Mouse (Mus musculus): ENCODE measurements around the gene Cyp2a22.
"Not testable (repeated sequence)": the region's sequence is repeated elsewhere in the genome, so short reads cannot be mapped to it uniquely, and the experiment has no call there.

Gene Cyp2a22

DNA sequence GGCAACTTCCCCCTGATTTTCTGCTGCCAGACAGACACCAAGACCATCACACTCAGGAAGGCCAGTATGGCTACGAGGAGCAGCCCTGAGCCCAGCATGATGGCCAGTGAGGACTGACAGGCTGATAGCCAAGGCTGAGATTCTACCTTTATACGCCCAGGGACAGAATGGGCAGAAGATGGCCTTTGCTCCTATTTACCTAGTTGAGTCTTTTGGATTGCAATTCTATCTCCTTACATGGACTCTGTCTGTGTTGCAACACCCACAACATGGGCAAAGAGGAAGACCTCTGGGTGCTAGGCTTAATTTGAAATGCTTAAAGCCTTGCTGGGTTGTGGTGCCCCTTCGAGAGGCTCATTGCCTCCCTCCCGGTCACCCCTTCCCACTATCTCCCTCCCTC, at the start of gene Cyp2a22:
Gene Cyp2a22, minus strand, starts transcription at position 123 of the 400 bp plus-strand sequence.
- DNase-seq (ENCODE audit: low read depth, low spot score) = no peak

DNA sequence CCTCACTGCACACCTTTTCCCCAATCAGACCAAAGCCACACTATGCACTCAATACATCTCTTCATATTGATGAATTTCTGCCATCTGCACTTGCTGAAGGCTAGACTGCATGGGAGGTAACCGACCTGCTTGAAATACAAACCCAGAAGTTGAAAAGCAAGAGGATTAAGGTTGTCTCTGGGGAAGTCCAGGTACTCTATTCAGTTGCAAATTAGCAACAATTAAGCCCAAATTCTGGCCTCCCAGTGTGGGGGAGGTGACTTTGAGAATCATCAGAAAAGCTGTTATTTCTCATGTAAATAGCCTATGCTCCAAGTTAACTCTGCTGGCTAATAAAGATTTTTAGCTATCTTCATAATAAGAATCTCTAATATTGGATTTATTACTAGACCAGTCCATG, 44.0 kb upstream of the Cyp2a22 start:
- not testable (repeated sequence) for DNase-seq (ENCODE audit: low read depth, low spot score)

DNA sequence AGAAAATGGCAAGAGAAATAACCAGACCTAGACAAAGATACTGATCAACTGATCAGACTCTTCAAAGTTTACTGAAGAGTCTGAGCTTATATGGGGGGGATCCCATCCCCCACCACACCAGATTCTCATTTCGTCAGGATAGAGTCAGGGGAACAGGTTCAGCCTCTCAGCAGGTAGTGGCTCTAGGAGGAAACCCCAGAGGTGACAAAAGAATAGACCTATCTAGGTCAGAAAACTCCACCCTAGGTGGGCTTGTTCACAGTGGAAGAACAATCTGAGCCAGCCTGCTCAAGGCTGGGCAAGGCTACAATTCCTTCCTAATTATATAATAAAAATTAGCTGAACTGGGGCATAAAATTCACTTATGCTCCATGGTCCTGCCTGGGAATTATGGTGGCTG, 43.4 kb upstream of the Cyp2a22 start:
- no peak for DNase-seq (ENCODE audit: low read depth, low spot score)

DNA sequence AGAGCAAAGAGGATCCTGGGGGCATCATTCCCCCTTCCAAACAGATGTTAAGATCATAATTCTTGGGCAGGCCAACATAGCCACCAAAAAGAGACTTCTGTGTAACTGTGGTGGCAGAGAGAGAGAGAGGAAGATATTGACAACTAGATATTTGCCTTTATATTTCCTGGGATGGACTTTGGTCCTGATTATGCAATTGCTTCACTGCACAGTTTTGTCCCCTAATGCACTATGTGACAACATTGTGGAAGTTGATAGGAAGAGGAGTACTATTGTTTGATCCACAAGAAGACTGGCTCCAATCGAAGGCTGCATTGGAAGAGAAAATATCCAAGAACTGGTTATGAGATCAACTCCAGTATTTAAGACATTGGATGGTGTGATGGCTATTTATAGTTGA, 42.8 kb upstream of the Cyp2a22 start:
- DNase-seq (ENCODE audit: low read depth, low spot score) = not testable (repeated sequence)

DNA sequence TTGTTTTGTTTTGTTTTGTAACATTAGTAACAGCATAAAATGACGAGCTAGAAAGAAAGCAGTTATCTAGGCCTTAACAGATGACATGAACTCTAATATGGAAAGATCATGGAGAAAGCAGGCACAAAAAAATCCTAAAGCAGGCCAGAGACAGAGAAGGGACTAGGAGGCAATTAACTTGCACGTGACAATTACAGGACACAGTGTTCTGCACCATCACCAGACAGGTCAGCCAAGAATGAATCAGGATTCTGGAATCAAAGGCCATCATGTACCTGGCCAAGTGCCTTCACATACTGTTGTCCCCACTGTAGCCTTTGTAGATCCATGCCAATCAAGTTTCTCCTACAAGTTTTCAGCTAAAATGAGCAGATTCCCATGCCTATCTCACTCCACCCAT, 42.3 kb upstream of the Cyp2a22 start:
- DNase-seq (ENCODE audit: low read depth, low spot score) = not testable (repeated sequence)

DNA sequence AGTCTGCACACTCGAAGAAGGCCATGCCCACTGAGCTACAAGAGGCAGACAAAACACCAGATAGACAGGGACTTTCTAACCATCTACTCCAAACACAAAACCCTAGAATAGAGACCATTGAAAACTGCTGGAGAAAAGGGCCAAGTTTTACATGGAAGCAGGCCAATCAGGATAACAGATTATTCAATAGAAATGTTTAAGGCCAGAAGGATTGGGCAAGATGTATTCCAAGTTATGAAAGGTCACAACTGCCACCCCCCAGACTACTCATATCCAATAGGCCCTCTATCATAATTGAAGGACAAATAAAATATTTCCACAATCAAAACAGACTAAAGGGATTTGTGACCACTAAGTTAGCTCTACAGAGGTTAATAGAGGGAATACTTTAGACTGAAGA, 23.2 kb upstream of the Cyp2a22 start:
- DNase-seq (ENCODE audit: low read depth, low spot score) = not testable (repeated sequence)

DNA sequence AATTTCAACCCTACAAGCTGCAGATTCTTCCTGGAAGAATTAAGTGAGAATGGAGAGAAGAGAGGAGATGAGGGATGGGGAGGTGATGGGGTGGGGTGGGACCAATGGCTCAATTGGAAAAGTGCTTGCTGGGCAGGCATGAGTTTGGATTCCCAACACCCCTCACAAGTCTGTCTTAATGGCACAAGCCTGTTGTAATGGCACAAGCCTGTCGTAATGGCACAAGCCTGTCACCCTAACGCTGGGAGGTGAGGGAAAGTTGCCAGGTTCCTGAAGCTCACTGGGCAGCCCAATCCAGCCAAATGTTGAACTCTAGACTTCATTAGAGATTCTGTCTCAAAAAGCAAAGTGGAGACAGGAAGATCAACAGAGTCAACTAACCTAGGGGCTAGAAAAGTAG, 14.1 kb upstream of the Cyp2a22 start:
- not testable (repeated sequence) for DNase-seq (ENCODE audit: low read depth, low spot score)

DNA sequence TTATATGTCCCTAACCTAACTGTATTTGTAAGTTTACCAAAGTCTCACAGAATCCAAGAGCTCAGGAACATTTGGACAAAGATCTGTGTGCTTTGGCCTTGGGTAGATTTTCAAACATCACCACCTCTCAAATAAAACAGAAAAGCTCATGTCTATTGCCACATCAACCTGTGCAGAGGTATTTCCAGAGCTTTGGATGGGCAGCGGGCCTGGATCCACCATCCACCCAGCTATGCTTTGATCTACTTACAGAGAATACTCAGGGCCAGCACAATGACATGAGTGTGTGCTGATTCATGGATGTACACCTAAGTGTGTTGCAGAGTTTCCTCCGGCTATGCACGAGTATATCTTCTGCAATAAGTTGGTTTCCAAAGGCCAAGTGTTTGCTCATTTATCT, 13.5 kb upstream of the Cyp2a22 start:
- DNase-seq (ENCODE audit: low read depth, low spot score) = not testable (repeated sequence)

DNA sequence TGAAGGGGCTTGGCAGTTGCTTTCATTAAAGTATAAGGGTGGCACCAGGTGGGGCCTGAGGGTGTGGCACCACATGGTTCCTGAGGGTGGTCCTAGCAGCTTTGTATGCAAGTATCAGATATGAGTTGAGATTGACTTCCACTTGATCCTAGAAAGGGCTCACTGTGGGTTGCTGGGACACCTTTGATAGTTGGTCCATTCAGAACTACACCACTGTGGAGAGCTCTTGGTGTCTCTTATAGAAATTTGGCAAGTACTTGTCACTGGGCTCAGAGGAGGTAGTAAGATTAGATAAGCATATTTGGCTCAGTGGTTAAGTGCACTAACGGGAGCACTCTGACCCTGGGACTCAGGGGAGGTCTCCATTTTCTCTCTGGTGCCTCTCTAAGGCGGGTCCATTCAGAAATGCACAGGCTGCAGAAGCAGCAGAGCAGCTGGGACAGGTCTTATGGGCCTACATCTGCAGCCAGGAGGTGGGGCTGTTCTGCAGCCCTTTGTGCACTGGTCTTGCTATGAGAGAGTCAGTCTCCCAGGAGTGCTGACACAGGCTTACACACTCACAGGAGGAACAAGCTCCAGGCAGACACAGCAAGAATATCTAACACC, 2.2 kb upstream of the Cyp2a22 start:
- DNase-seq (ENCODE audit: low read depth, low spot score) = not testable (repeated sequence)

DNA sequence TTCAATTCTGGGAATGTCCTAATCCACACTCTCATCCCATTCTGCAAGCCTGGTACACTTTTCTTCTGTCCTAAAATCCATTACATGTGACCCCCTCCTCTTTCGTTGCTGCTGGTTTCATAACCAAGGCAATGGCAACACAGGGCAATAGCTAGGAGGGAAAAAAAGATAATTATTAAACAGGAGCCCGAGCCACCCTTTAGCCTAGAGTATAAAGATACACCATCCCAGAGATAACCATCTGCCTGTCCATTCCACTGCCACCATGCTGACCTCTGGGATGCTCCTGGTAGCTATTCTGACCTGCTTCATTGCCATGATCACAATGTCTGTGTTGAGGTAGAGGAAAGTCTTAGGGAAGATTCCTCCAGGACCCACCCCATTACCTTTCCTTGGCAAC, 22.1 kb downstream of the Cyp2a22 start:
- not testable (repeated sequence) for DNase-seq (ENCODE audit: low read depth, low spot score)

All from forelimb bud, embryonic 11.5 days (tissue).